Mouse (Mus musculus) lung, postnatal 0 days (tissue): Measurements from ENCODE around the gene Sh3rf1. TPM values are rescaled to one million over a fixed set of nuclear protein-coding genes. Genes with fewer than 3 reads are reported as not detected.
A peak's percentile ranks its signal among the peaks of the same experiment; 100 is the strongest.

Experiments
- ATAC-seq: fragments of 200-750 bp; cut with Nextera tagmentation; 2 replicates; pipeline ENCODE4 v1.8.0; 2017; ENCODE audit warnings: moderate library complexity
- DNase-seq: peaks from one replicate; pipeline ENCODE4 v3.0.0-alpha.2; 2016; ENCODE audit warnings: low spot score
- H3K27ac ChIP-seq: fragments of 300-500 bp; sonication (generic); 2 replicates; pipeline ENCODE4 v1.5.1; 2014; ENCODE audit warnings: antibody characterized with exemption, mild to moderate bottlenecking, low read length, mixed read lengths
- H3K27me3 ChIP-seq: fragments of 300-500 bp; sonication (generic); replicated peaks from 2 replicates; pipeline ENCODE4 v1.6.1; 2014; ENCODE audit warnings: low read length, mixed read lengths; ENCODE audit not compliant: insufficient read depth
- H3K36me3 ChIP-seq: fragments of 300-500 bp; sonication (generic); 2 replicates; pipeline ENCODE4 v1.6.1; 2014; ENCODE audit warnings: low read length, mixed read lengths; ENCODE audit not compliant: insufficient read depth
- H3K4me1 ChIP-seq: fragments of 300-500 bp; sonication (generic); 2 replicates; pipeline ENCODE4 v1.6.1; 2014; ENCODE audit warnings: antibody characterized with exemption, low read depth, low read length, mixed read lengths; ENCODE audit not compliant: insufficient read depth
- H3K4me2 ChIP-seq: fragments of 300-500 bp; sonication (generic); replicated peaks from 2 replicates; pipeline ENCODE4 v1.6.1; 2014; ENCODE audit warnings: low read depth, mild to moderate bottlenecking, low read length, moderate library complexity, mixed read lengths
- H3K4me3 ChIP-seq: fragments of 300-500 bp; sonication (generic); 2 replicates; pipeline ENCODE4 v1.5.1; 2014; ENCODE audit warnings: low read depth, low read length
- H3K9ac ChIP-seq: fragments of 300-500 bp; sonication (generic); replicated peaks from 2 replicates; pipeline ENCODE4 v1.6.1; 2014; ENCODE audit warnings: low read depth, mild to moderate bottlenecking
- H3K9me3 ChIP-seq: fragments of 300-500 bp; sonication (generic); 2 replicates; pipeline ENCODE4 v1.6.1; 2016; ENCODE audit warnings: low read length, mixed read lengths
- CTCF ChIP-seq: IDR thresholded peaks from 2 replicates; pipeline ENCODE4 v1.5.1; 2016; ENCODE audit warnings: antibody characterized with exemption, mild to moderate bottlenecking
- EP300 ChIP-seq: IDR thresholded peaks from 2 replicates; pipeline ENCODE4 v1.6.1; 2016; ENCODE audit warnings: antibody characterized with exemption, mild to moderate bottlenecking, control low read depth
- WGBS: fragments of 180-500 bp; shearing (Covaris S2); extraction: QIAGEN DNeasy Blood & Tissue Kit; methylation state at CpG from one replicate; pipeline ENCODE4 v1.1.7; 2014; 5-methylcytosine and 5-hydroxymethylcytosine counted together
- polyA plus RNA-seq: library from polyadenylated mRNA; unstranded; fragments of >200 nt; fragmentation: Nextera tagmentation; extraction: Ambion mirVana; gene quantifications from 2 replicates; pipeline ENCODE4 v1.2.1, GENCODE M21; 2015

Gene Sh3rf1
- polyA plus RNA-seq, 1 experiment from 2014 or later = 11.2 TPM

DNA sequence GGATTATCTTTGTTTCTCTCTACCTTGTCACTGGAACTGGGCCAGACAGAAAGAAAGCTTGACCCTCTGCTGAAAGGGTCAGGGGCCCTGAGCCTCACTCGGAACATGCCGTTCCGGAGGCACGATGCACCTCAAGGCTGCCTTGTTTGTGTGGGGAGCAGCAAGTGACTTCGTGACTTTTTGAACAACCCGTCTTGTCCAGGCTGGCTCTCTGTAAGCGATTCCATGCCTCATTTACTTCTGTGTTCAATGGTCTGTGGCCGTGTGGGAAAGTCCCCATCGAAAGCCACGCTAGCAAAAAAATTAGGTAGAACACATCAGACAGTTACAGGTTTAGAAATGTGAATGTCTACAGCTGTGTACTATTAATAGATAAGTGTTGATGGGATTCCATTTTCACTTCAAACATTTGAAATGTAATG is 136.2 kb downstream of the Sh3rf1 start:
- TF ChIP-seq CTCF (no peak), EP300 (no peak)
- DNase-seq (no peak), ATAC-seq (no peak)

DNA sequence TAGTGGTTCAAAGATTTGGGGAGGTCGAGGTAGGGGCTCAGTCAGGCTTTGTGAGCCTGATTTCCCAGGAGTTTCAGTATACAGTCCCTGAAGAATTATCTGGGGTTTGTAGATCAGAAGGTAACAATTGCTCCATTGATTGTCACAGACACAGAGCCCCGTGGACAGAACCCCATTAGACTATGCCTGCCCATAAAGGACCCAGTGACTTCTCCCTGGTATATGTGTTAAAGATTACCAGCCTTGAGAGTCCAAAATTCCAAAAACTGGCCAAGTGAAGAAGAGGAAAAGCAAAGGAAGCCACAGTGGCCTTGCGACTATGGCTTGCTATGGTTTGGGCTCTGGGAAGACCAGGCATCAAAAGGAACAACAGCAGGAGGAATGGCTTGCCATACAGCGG is 136.7 kb downstream of the Sh3rf1 start:
- Histone ChIP-seq H3K4me2 (no peak overlapping the region), H3K9me3 (no peaks in the 10 kb centered on the region), H3K27me3 (no peaks in the 10 kb centered on the region), H3K9ac (no peak overlapping the region), H3K36me3 (no peaks in the 10 kb centered on the region), H3K4me3 (no peak overlapping the region), H3K27ac (no peak overlapping the region), H3K4me1 (no peaks in the 10 kb centered on the region)
- 79% methylated on average over 4 of the region's 4 CpGs for WGBS
- ATAC-seq = no peak
- no peak for DNase-seq
- TF ChIP-seq EP300 (no peak), CTCF (no peak)

More for the DNA sequence above, 136.2 kb downstream of the Sh3rf1 start:
- Histone ChIP-seq H3K9ac (no peak overlapping the region), H3K4me1 (no peaks in the 10 kb centered on the region), H3K4me3 (no peak overlapping the region), H3K9me3 (no peaks in the 10 kb centered on the region), H3K27ac (no peak overlapping the region), H3K4me2 (no peak overlapping the region), H3K36me3 (no peaks in the 10 kb centered on the region), H3K27me3 (no peaks in the 10 kb centered on the region)
- 75% methylated on average over 10 of the region's 10 CpGs for WGBS

DNA sequence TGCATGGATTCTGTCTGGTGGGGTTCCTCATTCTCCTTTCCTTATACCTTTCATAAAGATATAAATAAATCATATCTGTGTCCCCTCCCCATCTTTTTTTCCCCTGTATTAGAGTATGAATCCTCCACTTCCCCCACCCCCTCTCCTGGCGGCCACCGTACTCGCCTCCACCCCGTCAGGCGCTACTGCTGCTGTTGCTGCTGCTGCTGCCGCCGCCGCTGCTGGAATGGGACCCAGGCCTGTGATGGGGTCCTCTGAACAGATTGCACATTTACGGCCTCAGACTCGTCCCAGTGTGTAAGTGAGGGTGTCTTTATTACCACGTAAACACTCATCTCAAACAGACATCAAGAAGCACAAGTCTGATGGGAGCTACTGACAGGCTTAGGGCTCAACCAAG is 137.8 kb downstream of the Sh3rf1 start:
- Histone ChIP-seq H3K36me3 (no peaks in the 10 kb centered on the region), H3K27me3 (no peaks in the 10 kb centered on the region), H3K9ac (no peak overlapping the region), H3K4me1 (no peaks in the 10 kb centered on the region), H3K9me3 (no peaks in the 10 kb centered on the region), H3K27ac (no peak overlapping the region), H3K4me2 (no peak overlapping the region), H3K4me3 (no peak overlapping the region)
- no peak for TF ChIP-seq CTCF
- TF ChIP-seq EP300 = no peak
- ATAC-seq (no peak), DNase-seq (no peak)
- 92% methylated on average over 10 of the region's 11 CpGs for WGBS

DNA sequence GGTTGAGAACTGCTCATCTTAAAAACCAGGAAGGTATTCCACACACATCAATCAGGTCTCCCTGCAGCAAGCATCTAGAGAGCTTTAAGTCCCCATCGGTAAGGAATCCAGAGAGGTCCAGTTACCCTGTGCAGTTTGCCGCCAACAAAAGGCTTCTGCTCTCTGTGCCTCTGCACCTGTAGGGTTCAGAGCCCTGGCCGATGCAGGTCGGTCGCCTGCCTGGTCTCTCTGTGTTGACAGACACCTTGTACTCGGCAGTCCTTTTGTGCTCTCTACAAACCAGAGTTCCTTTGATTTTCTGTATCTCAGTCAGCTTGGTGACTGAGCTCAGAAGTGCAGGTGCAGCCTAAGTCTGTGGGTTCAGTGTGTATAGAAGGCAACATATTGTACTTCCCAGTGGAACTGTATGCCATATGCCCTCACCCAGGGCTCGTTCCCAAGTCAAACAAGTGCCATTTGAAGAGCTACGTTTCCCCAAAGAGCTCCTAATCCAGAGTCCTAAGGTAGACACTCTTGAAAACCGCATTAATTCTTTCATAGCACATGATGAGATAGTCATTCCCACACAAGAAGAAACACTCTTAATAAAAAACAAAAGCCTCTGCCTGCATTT is 138.7 kb downstream of the Sh3rf1 start:
- Histone ChIP-seq H3K4me2 (no peak overlapping the region), H3K27me3 (no peaks in the 10 kb centered on the region), H3K4me3 (no peak overlapping the region), H3K9ac (no peak overlapping the region), H3K9me3 (no peaks in the 10 kb centered on the region), H3K27ac (no peak overlapping the region), H3K4me1 (no peaks in the 10 kb centered on the region), H3K36me3 (no peaks in the 10 kb centered on the region)
- 57% methylated on average over 9 of the region's 9 CpGs for WGBS
- DNase-seq = peak; percentile 43
- TF ChIP-seq CTCF (no peak), EP300 (no peak; the same call in 1 of the 2 replicates)
- peak; percentile 77 for ATAC-seq

DNA sequence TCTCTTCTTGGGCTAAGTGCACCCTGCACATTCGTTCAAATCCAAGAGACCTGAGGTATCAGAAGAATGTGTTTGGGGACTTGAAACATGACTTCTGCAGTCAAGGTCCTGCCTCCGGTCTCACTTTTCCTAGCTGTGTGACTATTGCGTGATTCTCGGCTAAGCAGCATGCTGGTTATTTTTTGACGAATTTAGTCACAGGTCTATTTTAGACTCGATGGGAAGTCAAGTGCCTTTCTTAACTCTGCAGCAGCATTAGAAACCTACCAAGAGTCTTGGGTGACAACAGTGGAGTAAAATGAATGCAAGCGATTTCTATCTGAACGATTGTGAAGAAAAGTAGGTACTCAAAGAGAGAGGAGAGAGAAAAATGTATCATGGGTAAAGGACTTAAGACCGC is 149.6 kb downstream of the Sh3rf1 start:
- WGBS = 70% methylated on average over 9 of the region's 9 CpGs
- no peaks in the 10 kb centered on the region for H3K36me3 ChIP-seq
- H3K4me2 ChIP-seq = no peak overlapping the region
- H3K4me1 ChIP-seq = no peaks in the 10 kb centered on the region
- no peak overlapping the region for H3K9ac ChIP-seq
- H3K9me3 ChIP-seq = no peaks in the 10 kb centered on the region
- no peaks in the 10 kb centered on the region for H3K27me3 ChIP-seq
- H3K27ac ChIP-seq = no peak overlapping the region
- no peak for TF ChIP-seq CTCF
- no peak for TF ChIP-seq EP300
- no peak overlapping the region for H3K4me3 ChIP-seq
- ATAC-seq (no peak), DNase-seq (no peak)

DNA sequence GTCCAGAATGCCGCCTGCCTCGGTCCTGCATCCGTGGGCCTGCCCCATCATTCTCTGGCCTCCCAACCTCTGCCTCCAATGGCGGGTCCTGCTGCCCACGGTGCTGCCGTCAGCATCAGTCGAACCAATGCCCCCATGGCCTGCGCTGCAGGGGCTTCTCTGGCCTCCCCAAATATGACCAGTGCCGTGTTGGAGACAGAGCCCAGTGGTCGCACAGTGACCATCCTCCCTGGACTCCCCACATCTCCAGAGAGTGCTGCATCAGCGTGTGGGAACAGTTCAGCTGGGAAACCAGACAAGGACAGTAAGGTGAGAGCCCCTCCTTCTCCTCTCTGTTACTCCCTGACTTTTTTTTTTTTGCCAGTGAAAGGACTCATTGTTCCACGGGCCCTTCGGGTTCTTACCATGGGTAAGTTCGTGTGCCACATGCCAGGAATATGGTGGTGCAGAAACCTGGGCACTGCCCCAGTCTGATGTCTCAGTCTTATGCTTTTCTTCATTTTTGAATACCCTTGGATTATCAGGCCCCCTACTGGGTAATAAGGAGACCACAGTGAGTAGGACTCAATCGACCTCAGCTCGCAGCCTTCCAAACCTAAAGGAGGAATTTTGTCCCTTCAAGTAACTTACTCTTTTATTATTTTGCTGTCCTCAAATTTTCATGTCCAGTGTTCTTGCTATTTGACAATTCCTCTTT is 150.5 kb downstream of the Sh3rf1 start:
- Histone ChIP-seq H3K4me3 (no peak overlapping the region), H3K9me3 (no peaks in the 10 kb centered on the region), H3K4me1 (no peaks in the 10 kb centered on the region), H3K9ac (no peak overlapping the region), H3K27me3 (no peaks in the 10 kb centered on the region), H3K27ac (no peak overlapping the region), H3K4me2 (no peak overlapping the region), H3K36me3 (no peaks in the 10 kb centered on the region)
- peak; percentile 59 for TF ChIP-seq CTCF
- TF ChIP-seq EP300 = no peak
- ATAC-seq (no peak), DNase-seq (no peak)
- WGBS = 82% methylated on average over 16 of the region's 16 CpGs
